Mouse (Mus musculus) heart, embryonic 16.5 days (tissue): ENCODE results near the gene Lyzl4. TPM values are rescaled to one million over a fixed set of nuclear protein-coding genes. Genes with fewer than 3 reads are reported as not detected.

Experiments used
- ATAC-seq: fragments of 200-750 bp; cut with Nextera tagmentation; replicated peaks from 2 replicates; pipeline ENCODE4 v1.8.0; 2017; ENCODE audit warnings: moderate number of reproducible peaks; ENCODE audit not compliant: insufficient read depth, low FRiP score; ENCODE audit errors: extremely low read depth
- H3K27ac ChIP-seq: fragments of 300-500 bp; sonication (generic); 2 replicates; pipeline ENCODE4 v1.5.1; 2014; ENCODE audit warnings: mild to moderate bottlenecking, low read length, control low read depth, moderate library complexity
- H3K27me3 ChIP-seq: fragments of 300-500 bp; sonication (generic); 2 replicates; pipeline ENCODE4 v1.6.1; 2014; ENCODE audit warnings: low read length, mixed read lengths; ENCODE audit not compliant: control insufficient read depth, insufficient read depth
- H3K36me3 ChIP-seq: fragments of 300-500 bp; sonication (generic); 2 replicates; pipeline ENCODE4 v1.6.1; 2014; ENCODE audit not compliant: control insufficient read depth, insufficient read depth
- H3K4me1 ChIP-seq: fragments of 300-500 bp; sonication (generic); 2 replicates; pipeline ENCODE4 v1.6.1; 2014; ENCODE audit warnings: low read length, mixed read lengths; ENCODE audit not compliant: control insufficient read depth, insufficient read depth
- H3K4me2 ChIP-seq: fragments of 300-500 bp; sonication (generic); 2 replicates; pipeline ENCODE4 v1.6.1; 2014; ENCODE audit warnings: low read depth, mild to moderate bottlenecking, control low read depth, low read length
- H3K4me3 ChIP-seq: fragments of 300-500 bp; sonication (generic); 2 replicates; pipeline ENCODE4 v1.5.1; 2014; ENCODE audit warnings: mild to moderate bottlenecking, control low read depth, low read length
- H3K9ac ChIP-seq: fragments of 300-500 bp; sonication (generic); 2 replicates; pipeline ENCODE4 v1.6.1; 2014; ENCODE audit warnings: low read length, control low read depth
- H3K9me3 ChIP-seq: fragments of 300-500 bp; sonication (generic); replicated peaks from 2 replicates; pipeline ENCODE4 v1.6.1; 2016; ENCODE audit warnings: low read length; ENCODE audit not compliant: control insufficient read depth
- WGBS: fragments of 180-500 bp; shearing (Covaris S2); extraction: QIAGEN DNeasy Blood & Tissue Kit; methylation state at CpG from one replicate; pipeline ENCODE4 v1.1.7; 2014; 5-methylcytosine and 5-hydroxymethylcytosine counted together
- polyA plus RNA-seq: library from polyadenylated mRNA; unstranded; fragments of >200 nt; fragmentation: Nextera tagmentation; extraction: Ambion mirVana; gene quantifications from 2 replicates; pipeline ENCODE4 v1.2.1, GENCODE M21; 2015

Gene Lyzl4
- polyA plus RNA-seq, 1 experiment from 2014 or later = 0.29 TPM

GRCm38 (mm10) chr9:121619441-121619840 is 22.5 kb downstream of the Lyzl4 start:
- whole genome bisulfite sequencing = 53% methylated on average over 7 of the region's 7 CpGs

DNA sequence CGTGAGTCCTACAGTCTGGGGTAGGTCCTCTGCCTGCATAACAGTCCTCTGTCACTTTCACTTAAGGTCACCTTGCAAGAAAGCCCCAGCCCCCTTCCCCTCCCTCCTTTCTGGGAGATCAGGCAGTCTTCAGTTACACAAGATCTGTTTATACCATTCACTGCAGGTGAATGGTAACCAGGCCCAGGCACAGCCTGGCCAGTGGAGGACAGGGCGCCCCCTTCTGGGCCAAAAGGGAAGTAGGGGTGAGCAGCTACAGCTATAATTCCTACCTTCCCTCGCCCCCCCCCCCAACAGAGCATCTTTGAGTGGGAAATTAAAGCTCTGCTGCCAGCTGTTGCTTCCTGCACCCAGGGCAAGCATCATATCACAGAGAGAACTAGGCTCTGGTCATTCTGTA is 25.4 kb downstream of the Lyzl4 start:
- no peaks in the 10 kb centered on the region for H3K36me3 ChIP-seq

More at GRCm38 (mm10) chr9:121619441-121619840, 22.5 kb downstream of the Lyzl4 start:
- no peaks in the 10 kb centered on the region; the same call in 1 of the 2 replicates for H3K4me1 ChIP-seq
- H3K9ac ChIP-seq = no peak overlapping the region
- no peaks in the 10 kb centered on the region for H3K36me3 ChIP-seq
- no peaks in the 10 kb centered on the region for H3K9me3 ChIP-seq
- H3K4me2 ChIP-seq = no peak overlapping the region
- no peaks in the 10 kb centered on the region for H3K27me3 ChIP-seq
- no peak for ATAC-seq
- no peak overlapping the region for H3K4me3 ChIP-seq
- H3K27ac ChIP-seq = no peak overlapping the region

DNA sequence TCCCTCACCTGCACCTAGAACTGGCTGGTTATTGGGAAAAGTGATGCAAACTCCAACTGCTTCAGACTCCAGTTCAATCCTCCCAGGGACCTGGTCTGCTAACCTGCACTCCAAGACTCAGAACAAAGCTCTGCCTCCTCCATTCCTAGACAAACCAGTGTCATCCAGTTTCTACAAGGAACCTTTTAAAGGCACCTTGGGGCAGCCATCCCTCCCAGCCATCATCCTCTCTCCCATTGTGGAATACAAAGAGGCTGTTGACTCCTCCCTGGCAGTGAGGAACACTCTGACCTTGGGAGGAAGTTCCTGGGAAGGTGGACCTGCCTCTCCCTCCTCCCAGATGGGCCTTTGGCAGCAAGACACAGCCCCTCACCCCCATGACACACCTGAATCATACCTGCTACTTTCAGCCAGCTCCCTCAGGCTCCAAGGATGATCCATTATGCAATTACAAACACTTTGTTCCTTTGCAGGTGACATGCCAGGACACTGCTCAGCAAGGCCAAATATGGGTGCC is 27.6 kb downstream of the Lyzl4 start:
- H3K36me3 ChIP-seq = no peaks in the 10 kb centered on the region
- H3K4me2 ChIP-seq = no peak overlapping the region
- H3K4me1 ChIP-seq = peaks cover 4% of the 10 kb centered on the region; the same call in 1 of the 2 replicates
- H3K9me3 ChIP-seq = no peaks in the 10 kb centered on the region; the same call in 1 of the 2 replicates
- no peak overlapping the region for H3K27ac ChIP-seq
- H3K4me3 ChIP-seq = no peak overlapping the region
- H3K27me3 ChIP-seq = no peaks in the 10 kb centered on the region; the same call in none of the 2 replicates
- no peak overlapping the region for H3K9ac ChIP-seq
- no peak for ATAC-seq

More for the DNA sequence above, 25.4 kb downstream of the Lyzl4 start:
- H3K9ac ChIP-seq = no peak overlapping the region
- WGBS = 55% methylated on average over 3 of the region's 3 CpGs
- H3K27ac ChIP-seq = no peak overlapping the region
- no peak for ATAC-seq
- H3K4me1 ChIP-seq = peaks cover 4% of the 10 kb centered on the region; the same call in 1 of the 2 replicates
- no peak overlapping the region for H3K4me2 ChIP-seq
- H3K9me3 ChIP-seq = no peaks in the 10 kb centered on the region; the same call in 1 of the 2 replicates
- no peaks in the 10 kb centered on the region for H3K27me3 ChIP-seq
- no peak overlapping the region for H3K4me3 ChIP-seq

DNA sequence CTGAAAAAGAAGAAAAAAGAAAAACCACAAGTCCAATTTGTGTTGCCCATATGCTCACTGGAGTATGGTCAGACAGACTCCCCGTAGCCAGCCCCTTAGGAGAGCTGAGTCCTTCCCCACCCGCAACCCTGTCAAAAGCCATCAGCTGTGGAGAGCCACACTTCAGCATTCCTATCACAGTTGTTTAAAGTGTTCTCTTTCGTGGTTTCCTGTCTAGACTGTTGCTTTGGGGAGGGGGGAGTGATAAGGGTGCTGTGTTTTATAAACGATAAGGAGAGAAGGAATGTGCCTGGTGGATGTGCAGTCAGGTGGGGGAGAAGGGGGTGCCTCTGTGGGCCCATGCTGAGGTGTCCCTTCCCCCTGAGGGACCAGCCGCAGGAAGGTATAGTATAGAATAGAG is 28.7 kb downstream of the Lyzl4 start:
- Histone ChIP-seq H3K4me3 (no peak overlapping the region), H3K36me3 (no peaks in the 10 kb centered on the region), H3K4me2 (no peak overlapping the region), H3K4me1 (peaks cover 4% of the 10 kb centered on the region; the same call in 1 of the 2 replicates), H3K27me3 (no peaks in the 10 kb centered on the region; the same call in none of the 2 replicates), H3K9ac (no peak overlapping the region), H3K27ac (no peak overlapping the region), H3K9me3 (no peaks in the 10 kb centered on the region; the same call in 1 of the 2 replicates)
- WGBS = 9% methylated on average over 5 of the region's 5 CpGs
- ATAC-seq = peak; percentile 28; the same call in 1 of the 2 replicates

GRCm38 (mm10) chr9:121609381-121609780 is 32.5 kb downstream of the Lyzl4 start:
- 45% methylated on average over 6 of the region's 6 CpGs for WGBS

DNA sequence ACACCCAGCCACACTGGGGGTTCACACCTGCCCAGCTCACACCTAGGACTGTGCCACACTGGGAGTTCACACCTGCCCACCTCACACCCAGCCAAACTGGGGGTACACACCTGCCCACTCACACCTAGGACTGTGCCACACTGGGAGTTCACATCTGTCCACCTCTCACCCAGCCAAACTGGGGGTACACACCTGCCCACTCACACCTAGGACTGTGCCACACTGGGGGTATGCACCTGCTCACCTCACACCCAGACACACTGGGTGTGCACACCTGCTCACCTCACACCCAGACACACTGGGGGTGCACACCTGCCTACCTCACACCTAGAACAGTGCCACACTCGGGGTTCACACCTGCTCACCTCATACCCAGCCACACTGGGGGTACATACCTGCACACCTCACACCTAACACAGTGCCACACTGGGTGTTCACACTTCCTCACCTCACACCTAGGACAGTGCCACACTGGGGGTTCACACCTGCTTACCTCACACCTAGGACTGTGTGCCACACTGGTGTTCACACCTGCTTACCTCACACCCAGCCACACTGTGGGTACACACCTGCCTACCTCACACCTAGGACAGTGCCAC is 35.3 kb downstream of the Lyzl4 start:
- no peak for ATAC-seq
- no peaks in the 10 kb centered on the region for H3K36me3 ChIP-seq
- no peak overlapping the region for H3K4me3 ChIP-seq
- no peak overlapping the region for H3K4me2 ChIP-seq
- peaks cover 2% of the 10 kb centered on the region for H3K27me3 ChIP-seq
- H3K9ac ChIP-seq = no peak overlapping the region
- H3K9me3 ChIP-seq = no peaks in the 10 kb centered on the region; the same call in 1 of the 2 replicates
- WGBS = 55% methylated on average over 1 of the region's 1 CpGs
- no peak overlapping the region for H3K27ac ChIP-seq
- no peaks in the 10 kb centered on the region for H3K4me1 ChIP-seq

More at GRCm38 (mm10) chr9:121609381-121609780, 32.5 kb downstream of the Lyzl4 start:
- H3K27me3 ChIP-seq = peaks cover 2% of the 10 kb centered on the region
- H3K4me3 ChIP-seq = no peak overlapping the region
- ATAC-seq = no peak
- no peak overlapping the region for H3K9ac ChIP-seq
- H3K27ac ChIP-seq = no peak overlapping the region
- peaks cover 4% of the 10 kb centered on the region; the same call in 1 of the 2 replicates for H3K4me1 ChIP-seq
- H3K9me3 ChIP-seq = no peaks in the 10 kb centered on the region; the same call in 1 of the 2 replicates
- H3K36me3 ChIP-seq = no peaks in the 10 kb centered on the region
- no peak overlapping the region for H3K4me2 ChIP-seq

DNA sequence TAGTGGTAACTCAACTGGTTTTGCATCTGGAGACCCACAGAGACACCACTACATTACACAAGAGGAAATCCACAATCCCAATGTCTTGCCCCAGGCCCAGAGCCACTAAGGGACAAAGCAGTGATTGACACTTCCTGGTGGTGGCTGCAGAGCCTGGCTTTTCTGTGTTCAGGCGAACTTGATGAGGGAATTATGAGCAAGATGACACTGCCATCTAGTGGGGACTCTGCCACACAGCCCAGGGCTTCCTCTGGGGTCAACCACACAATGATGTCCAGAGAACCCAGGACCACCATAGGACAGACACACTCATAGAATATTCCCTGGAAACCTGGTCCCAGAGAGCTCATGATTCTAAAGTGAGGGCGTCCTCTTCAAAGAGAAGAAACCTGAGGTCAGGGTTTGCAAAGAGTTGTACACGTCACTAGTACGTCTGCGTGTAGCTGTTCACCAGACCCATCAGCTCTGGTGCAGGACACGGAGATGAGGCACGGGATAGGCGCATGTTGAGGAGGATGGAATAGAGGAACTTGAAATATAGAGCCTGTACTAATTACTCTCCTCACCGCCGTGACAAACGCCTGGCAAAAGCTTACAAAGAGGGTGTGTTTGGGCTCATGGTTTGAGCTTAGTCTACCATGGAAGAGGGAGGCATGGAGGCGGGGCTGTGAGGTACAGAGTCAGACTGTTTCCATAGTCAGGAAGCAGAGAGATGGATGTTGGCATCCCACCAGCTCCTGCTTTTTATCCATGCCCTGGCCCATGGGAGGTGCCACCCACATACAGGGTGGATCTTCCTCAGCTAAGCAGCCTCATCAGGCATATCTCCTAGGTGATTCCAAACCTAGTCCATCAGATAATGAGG is 36.2 kb downstream of the Lyzl4 start:
- Histone ChIP-seq H3K27ac (no peak overlapping the region), H3K36me3 (no peaks in the 10 kb centered on the region), H3K4me3 (no peak overlapping the region), H3K9me3 (no peaks in the 10 kb centered on the region), H3K4me1 (peaks cover 4% of the 10 kb centered on the region; the same call in 1 of the 2 replicates), H3K4me2 (no peak overlapping the region), H3K27me3 (peaks cover 2% of the 10 kb centered on the region; the same call in 1 of the 2 replicates), H3K9ac (no peak overlapping the region)
- peak; percentile 64; the same call in 1 of the 2 replicates for ATAC-seq
- 53% methylated on average over 12 of the region's 12 CpGs for WGBS

DNA sequence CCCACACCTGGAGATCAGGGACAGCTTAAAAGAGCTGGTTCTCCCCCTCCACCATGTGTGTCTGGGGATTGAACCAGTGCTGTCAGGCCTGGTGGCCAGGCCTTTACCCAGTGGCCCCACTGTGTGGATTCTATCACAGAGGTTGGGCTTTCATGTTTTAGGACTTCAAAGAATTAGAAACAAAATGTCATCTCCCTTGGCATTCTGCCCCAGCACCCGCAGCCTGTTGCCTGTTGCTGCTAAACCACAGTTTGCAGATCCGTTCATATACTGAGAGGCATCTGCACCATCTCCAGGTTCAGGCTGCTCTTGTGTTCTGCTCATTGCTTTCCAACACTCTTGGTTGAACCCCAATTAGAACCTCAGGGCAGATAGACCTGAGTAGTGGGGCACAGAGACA is 39.5 kb downstream of the Lyzl4 start:
- peaks cover 8% of the 10 kb centered on the region; the same call in 1 of the 2 replicates for H3K4me1 ChIP-seq
- peaks cover 2% of the 10 kb centered on the region; the same call in 1 of the 2 replicates for H3K27me3 ChIP-seq
- H3K9ac ChIP-seq = no peak overlapping the region
- no peak overlapping the region for H3K27ac ChIP-seq
- H3K36me3 ChIP-seq = no peaks in the 10 kb centered on the region
- no peak overlapping the region for H3K4me3 ChIP-seq
- ATAC-seq = no peak
- no peak overlapping the region for H3K4me2 ChIP-seq
- WGBS = 78% methylated on average over 2 of the region's 2 CpGs
- no peaks in the 10 kb centered on the region for H3K9me3 ChIP-seq
